Mouse (Mus musculus) hindbrain, embryonic 10.5 days (tissue): ENCODE data around the gene Vezt. TPM values are rescaled to one million over a fixed set of nuclear protein-coding genes. Genes with fewer than 3 reads are reported as not detected.
A peak's percentile ranks its signal among the peaks of the same experiment; 100 is the strongest.

Experiments used
- DNase-seq: peaks from one replicate; pipeline ENCODE4 v3.0.0-alpha.2; 2017; ENCODE audit warnings: low spot score
- H3K27ac ChIP-seq: fragments of 300-500 bp; sonication (generic); 2 replicates; pipeline ENCODE4 v1.5.1; 2016; ENCODE audit warnings: mild to moderate bottlenecking, moderate library complexity
- H3K27me3 ChIP-seq: fragments of 300-500 bp; sonication (generic); 2 replicates; pipeline ENCODE4 v1.6.1; 2016; ENCODE audit warnings: mild to moderate bottlenecking; ENCODE audit not compliant: poor library complexity, insufficient read depth, severe bottlenecking
- H3K36me3 ChIP-seq: fragments of 300-500 bp; sonication (generic); 2 replicates; pipeline ENCODE4 v1.6.1; 2016; ENCODE audit warnings: mild to moderate bottlenecking, moderate library complexity
- H3K4me1 ChIP-seq: fragments of 300-500 bp; sonication (generic); replicated peaks from 2 replicates; pipeline ENCODE4 v1.6.1; 2016; ENCODE audit warnings: mild to moderate bottlenecking
- H3K4me3 ChIP-seq: fragments of 300-500 bp; sonication (generic); 2 replicates; pipeline ENCODE4 v1.5.1; 2016; ENCODE audit warnings: mild to moderate bottlenecking, moderate library complexity
- H3K9me3 ChIP-seq: fragments of 300-500 bp; sonication (generic); 2 replicates; pipeline ENCODE4 v1.6.1; 2016; ENCODE audit warnings: mild to moderate bottlenecking, moderate library complexity
- WGBS: fragments of 180-500 bp; shearing (Covaris S2); methylation state at CpG from one replicate; pipeline ENCODE4 v1.1.7; 2016; 5-methylcytosine and 5-hydroxymethylcytosine counted together
- polyA plus RNA-seq: library from polyadenylated mRNA; unstranded; fragments of >200 nt; fragmentation: Nextera tagmentation; extraction: Ambion mirVana; gene quantifications from 2 replicates; pipeline ENCODE4 v1.2.1, GENCODE M21; 2016

Vezt gene
- polyA plus RNA-seq, 1 experiment from 2014 or later, result 35.6 TPM

GRCm38 (mm10) chr10:93912917-93913316, 122.7 kb downstream of the Vezt start:
- Histone ChIP-seq H3K4me3 (no peak overlapping the region), H3K27ac (no peak overlapping the region), H3K36me3 (no peaks in the 10 kb centered on the region), H3K9me3 (no peaks in the 10 kb centered on the region), H3K27me3 (0 out of 2 replicates have a peak, but pooled peaks cover 5% of the 10 kb centered on the region), H3K4me1 (peaks cover 16% of the 10 kb centered on the region)
- WGBS, result 95% methylated on average over 1 of the region's 1 CpGs
- DNase-seq, result no peak

- Histone ChIP-seq H3K27ac (no peak overlapping the region), H3K9me3 (no peaks in the 10 kb centered on the region), H3K4me3 (no peak overlapping the region), H3K27me3 (0 out of 2 replicates have a peak, but pooled peaks cover 5% of the 10 kb centered on the region), H3K4me1 (peaks cover 18% of the 10 kb centered on the region), H3K36me3 (no peaks in the 10 kb centered on the region)
- DNase-seq, result no peak
- WGBS, result 92% methylated on average over 5 of the region's 5 CpGs
These were observed 123.3 kb downstream of the Vezt start for GRCm38 (mm10) chr10:93912136-93912855.

- H3K27me3 ChIP-seq, result 0 out of 2 replicates have a peak, but pooled peaks cover 5% of the 10 kb centered on the region
- H3K4me1 ChIP-seq, result peaks cover 20% of the 10 kb centered on the region
- H3K4me3 ChIP-seq, result no peak overlapping the region
- no peaks in the 10 kb centered on the region for H3K36me3 ChIP-seq
- WGBS, result 88% methylated on average over 5 of the region's 5 CpGs
- DNase-seq, result no peak
- H3K9me3 ChIP-seq, result no peaks in the 10 kb centered on the region
- H3K27ac ChIP-seq, result no peak overlapping the region
These were observed 124.3 kb downstream of the Vezt start for GRCm38 (mm10) chr10:93911326-93911725.

- H3K27me3 ChIP-seq, result no peaks in the 10 kb centered on the region
- DNase-seq, result peak; percentile 48
- no peaks in the 10 kb centered on the region for H3K36me3 ChIP-seq
- no peak overlapping the region for H3K27ac ChIP-seq
- WGBS, result 62% methylated on average over 5 of the region's 5 CpGs
- no peak overlapping the region for H3K4me3 ChIP-seq
- H3K9me3 ChIP-seq, result no peaks in the 10 kb centered on the region
- peaks cover 6% of the 10 kb centered on the region for H3K4me1 ChIP-seq
These were observed 125.7 kb downstream of the Vezt start for GRCm38 (mm10) chr10:93909811-93910446.

GRCm38 (mm10) chr10:93909015-93909414, 126.6 kb downstream of the Vezt start:
- H3K9me3 ChIP-seq, result no peaks in the 10 kb centered on the region
- H3K36me3 ChIP-seq, result no peaks in the 10 kb centered on the region
- no peak overlapping the region for H3K4me3 ChIP-seq
- no peak overlapping the region for H3K27ac ChIP-seq
- no peak for DNase-seq
- no peaks in the 10 kb centered on the region for H3K27me3 ChIP-seq
- peaks cover 5% of the 10 kb centered on the region; the same call in 1 of the 2 replicates for H3K4me1 ChIP-seq
- 78% methylated on average over 1 of the region's 1 CpGs for WGBS

GRCm38 (mm10) chr10:93908540-93908939, 127.1 kb downstream of the Vezt start:
- Histone ChIP-seq H3K27me3 (no peaks in the 10 kb centered on the region), H3K4me1 (peaks cover 5% of the 10 kb centered on the region; the same call in 1 of the 2 replicates), H3K36me3 (no peaks in the 10 kb centered on the region), H3K9me3 (no peaks in the 10 kb centered on the region), H3K4me3 (no peak overlapping the region), H3K27ac (no peak overlapping the region)
- DNase-seq, result no peak
- WGBS, result 94% methylated on average over 7 of the region's 7 CpGs

GRCm38 (mm10) chr10:93907376-93907775, 128.2 kb downstream of the Vezt start:
- WGBS, result 66% methylated on average over 10 of the region's 10 CpGs
- DNase-seq, result peak; percentile 22

GRCm38 (mm10) chr10:93899907-93900306, 135.7 kb downstream of the Vezt start:
- 91% methylated on average over 11 of the region's 11 CpGs for WGBS
- H3K9me3 ChIP-seq, result no peaks in the 10 kb centered on the region

More at GRCm38 (mm10) chr10:93907376-93907775, 128.2 kb downstream of the Vezt start:
- Histone ChIP-seq H3K27ac (no peak overlapping the region), H3K4me3 (no peak overlapping the region), H3K36me3 (no peaks in the 10 kb centered on the region), H3K27me3 (no peaks in the 10 kb centered on the region), H3K4me1 (peaks cover 5% of the 10 kb centered on the region; the same call in 1 of the 2 replicates), H3K9me3 (no peaks in the 10 kb centered on the region)

GRCm38 (mm10) chr10:93899303-93899702, 136.3 kb downstream of the Vezt start:
- Histone ChIP-seq H3K9me3 (no peaks in the 10 kb centered on the region), H3K27me3 (no peaks in the 10 kb centered on the region), H3K4me3 (no peak overlapping the region), H3K4me1 (no peaks in the 10 kb centered on the region), H3K27ac (no peak overlapping the region), H3K36me3 (no peaks in the 10 kb centered on the region)
- no peak for DNase-seq
- WGBS, result 75% methylated on average over 2 of the region's 2 CpGs

More at GRCm38 (mm10) chr10:93899907-93900306, 135.7 kb downstream of the Vezt start:
- no peak overlapping the region for H3K27ac ChIP-seq
- H3K4me1 ChIP-seq, result no peaks in the 10 kb centered on the region
- no peaks in the 10 kb centered on the region for H3K36me3 ChIP-seq
- no peak overlapping the region for H3K4me3 ChIP-seq
- no peaks in the 10 kb centered on the region for H3K27me3 ChIP-seq
- no peak for DNase-seq

GRCm38 (mm10) chr10:93897043-93897646, 138.5 kb downstream of the Vezt start, which contains the start of gene Metap2:
Metap2 (minus strand) TSS chr10:93897093.
- Histone ChIP-seq H3K27ac (no peak within 1 kb of the TSS), H3K27me3 (no peaks in the 10 kb centered on the region), H3K4me3 (no peak within 1 kb of the TSS), H3K9me3 (no peaks in the 10 kb centered on the region), H3K4me1 (no peaks in the 10 kb centered on the region), H3K36me3 (no peaks in the 10 kb centered on the region)
- 66% methylated on average over 7 of the region's 7 CpGs for whole genome bisulfite sequencing
- no peak for DNase-seq

GRCm38 (mm10) chr10:93892551-93892950, 143.1 kb downstream of the Vezt start:
- Histone ChIP-seq H3K4me1 (peaks cover 12% of the 10 kb centered on the region), H3K4me3 (no peak overlapping the region), H3K27me3 (no peaks in the 10 kb centered on the region), H3K27ac (no peak overlapping the region), H3K36me3 (no peaks in the 10 kb centered on the region), H3K9me3 (no peaks in the 10 kb centered on the region)
- WGBS, result 90% methylated on average over 4 of the region's 4 CpGs
- no peak for DNase-seq

- 80% methylated on average over 1 of the region's 1 CpGs for WGBS
These were observed 144.6 kb downstream of the Vezt start for GRCm38 (mm10) chr10:93891031-93891430.

GRCm38 (mm10) chr10:93890565-93890964, 145.1 kb downstream of the Vezt start:
- H3K36me3 ChIP-seq, result peaks cover 18% of the 10 kb centered on the region
- no peaks in the 10 kb centered on the region for H3K27me3 ChIP-seq
- peak overlapping the region; percentile 98 for H3K4me3 ChIP-seq
- H3K4me1 ChIP-seq, result peaks cover 12% of the 10 kb centered on the region
- peak overlapping the region; percentile 96 for H3K27ac ChIP-seq
- DNase-seq, result no peak
- no peaks in the 10 kb centered on the region for H3K9me3 ChIP-seq
- 72% methylated on average over 4 of the region's 4 CpGs for WGBS

More at GRCm38 (mm10) chr10:93891031-93891430, 144.6 kb downstream of the Vezt start:
- H3K9me3 ChIP-seq, result no peaks in the 10 kb centered on the region
- peaks cover 13% of the 10 kb centered on the region for H3K36me3 ChIP-seq
- no peak for DNase-seq
- H3K27me3 ChIP-seq, result no peaks in the 10 kb centered on the region
- H3K4me3 ChIP-seq, result no peak overlapping the region
- peaks cover 12% of the 10 kb centered on the region for H3K4me1 ChIP-seq
- H3K27ac ChIP-seq, result no peak overlapping the region
